Mouse (Mus musculus): ENCODE measurements at regions not wholly inside any gene's neighbourhood (a gene's known extent, or its start where the extent isn't known, plus 50 kb on each side); places are given as distances from the start of the nearest gene placed in this dataset.

- no peaks in the 10 kb centered on the region for H3K36me3 ChIP-seq
- no peak for ATAC-seq (ENCODE audit: insufficient number of reproducible peaks, low FRiP score)
- H3K4me2 ChIP-seq = no peak overlapping the region
- no peak overlapping the region for H3K27ac ChIP-seq (ENCODE audit: poor library complexity, severe bottlenecking)
- H3K9ac ChIP-seq = no peak overlapping the region
- no peak overlapping the region for H3K4me3 ChIP-seq
- H3K27me3 ChIP-seq (replicated peaks) = peaks cover 16% of the 10 kb centered on the region; the same call in 1 of the 2 replicates
- no peaks in the 10 kb centered on the region for H3K4me1 ChIP-seq (replicated peaks)
- H3K9me3 ChIP-seq (replicated peaks) = no peaks in the 10 kb centered on the region; the same call in 1 of the 2 replicates
- WGBS = 80% methylated on average over 4 of the region's 4 CpGs
These were observed 56.2 kb upstream of the Ky start for GRCm38 (mm10) chr9:102449366-102449765.

GRCm38 (mm10) chr9:102446066-102446465, 59.5 kb upstream of the Ky start:
- no peak for ATAC-seq (ENCODE audit: insufficient number of reproducible peaks, low FRiP score)
- Histone ChIP-seq H3K4me2 (no peak overlapping the region), H3K36me3 (no peaks in the 10 kb centered on the region), H3K4me3 (no peak overlapping the region), H3K27me3 (replicated peaks) (no peaks in the 10 kb centered on the region), H3K9ac (no peak overlapping the region), H3K4me1 (replicated peaks) (no peaks in the 10 kb centered on the region), H3K27ac (ENCODE audit: poor library complexity, severe bottlenecking) (no peak overlapping the region), H3K9me3 (replicated peaks) (no peaks in the 10 kb centered on the region; the same call in 1 of the 2 replicates)
- WGBS = 53% methylated on average over 2 of the region's 2 CpGs

- no peak overlapping the region for H3K27ac ChIP-seq (ENCODE audit: poor library complexity, severe bottlenecking)
- H3K9me3 ChIP-seq (replicated peaks) = no peaks in the 10 kb centered on the region; the same call in 1 of the 2 replicates
- no peak for ATAC-seq (ENCODE audit: insufficient number of reproducible peaks, low FRiP score)
- no peak overlapping the region for H3K4me2 ChIP-seq
- no peaks in the 10 kb centered on the region for H3K27me3 ChIP-seq (replicated peaks)
- no peak overlapping the region for H3K4me3 ChIP-seq
- no peak overlapping the region for H3K9ac ChIP-seq
- WGBS = 77% methylated on average over 11 of the region's 11 CpGs
- H3K4me1 ChIP-seq (replicated peaks) = no peaks in the 10 kb centered on the region
- no peaks in the 10 kb centered on the region for H3K36me3 ChIP-seq
These were observed 63.2 kb upstream of the Ky start for GRCm38 (mm10) chr9:102442198-102442842.

GRCm38 (mm10) chr9:102437641-102438040, 67.9 kb upstream of the Ky start:
- Histone ChIP-seq H3K36me3 (no peaks in the 10 kb centered on the region), H3K9me3 (replicated peaks) (no peaks in the 10 kb centered on the region), H3K4me2 (no peak overlapping the region), H3K4me1 (replicated peaks) (no peaks in the 10 kb centered on the region), H3K27me3 (replicated peaks) (no peaks in the 10 kb centered on the region), H3K9ac (no peak overlapping the region), H3K4me3 (no peak overlapping the region), H3K27ac (ENCODE audit: poor library complexity, severe bottlenecking) (no peak overlapping the region)
- 74% methylated on average over 3 of the region's 3 CpGs for WGBS
- ATAC-seq (ENCODE audit: insufficient number of reproducible peaks, low FRiP score) = no peak

- H3K27ac ChIP-seq (ENCODE audit: poor library complexity, severe bottlenecking) = no peak overlapping the region
- H3K4me3 ChIP-seq = no peak overlapping the region
- H3K9ac ChIP-seq = no peak overlapping the region
- no peaks in the 10 kb centered on the region for H3K9me3 ChIP-seq (replicated peaks)
- 79% methylated on average over 5 of the region's 5 CpGs for whole genome bisulfite sequencing
- no peak overlapping the region for H3K4me2 ChIP-seq
- no peak for ATAC-seq (ENCODE audit: insufficient number of reproducible peaks, low FRiP score)
- H3K4me1 ChIP-seq (replicated peaks) = no peaks in the 10 kb centered on the region
- H3K36me3 ChIP-seq = no peaks in the 10 kb centered on the region
- H3K27me3 ChIP-seq (replicated peaks) = no peaks in the 10 kb centered on the region
These were observed 69.2 kb upstream of the Ky start for GRCm38 (mm10) chr9:102436378-102436777.

GRCm38 (mm10) chr9:102428031-102428430, 73.5 kb upstream of the Ephb1 start:
- Histone ChIP-seq H3K36me3 (no peaks in the 10 kb centered on the region), H3K9me3 (replicated peaks) (no peaks in the 10 kb centered on the region), H3K27me3 (replicated peaks) (0 out of 2 replicates have a peak, but pooled peaks cover 7% of the 10 kb centered on the region), H3K4me1 (replicated peaks) (peaks cover 4% of the 10 kb centered on the region; the same call in 1 of the 2 replicates), H3K27ac (ENCODE audit: poor library complexity, severe bottlenecking) (no peak overlapping the region), H3K9ac (no peak overlapping the region), H3K4me3 (no peak overlapping the region), H3K4me2 (no peak overlapping the region)
- 79% methylated on average over 5 of the region's 5 CpGs for WGBS
- no peak for ATAC-seq (ENCODE audit: insufficient number of reproducible peaks, low FRiP score)

- WGBS = 58% methylated on average over 11 of the region's 11 CpGs
- H3K4me3 ChIP-seq = no peak overlapping the region
These were observed 70.3 kb upstream of the Ephb1 start for GRCm38 (mm10) chr9:102424672-102425345.

GRCm38 (mm10) chr9:102423919-102424671, 69.6 kb upstream of the Ephb1 start:
- Histone ChIP-seq H3K4me1 (replicated peaks) (peaks cover 4% of the 10 kb centered on the region; the same call in 1 of the 2 replicates), H3K9me3 (replicated peaks) (no peaks in the 10 kb centered on the region), H3K4me2 (peak overlapping the region; percentile 51), H3K9ac (0 out of 2 replicates have a peak overlapping the region, but pooled peaks have one; percentile 5), H3K27me3 (replicated peaks) (peaks cover 6% of the 10 kb centered on the region; the same call in 1 of the 2 replicates), H3K36me3 (no peaks in the 10 kb centered on the region), H3K27ac (ENCODE audit: poor library complexity, severe bottlenecking) (no peak overlapping the region), H3K4me3 (peak overlapping the region; percentile 10; the same call in 1 of the 2 replicates)
- no peak for ATAC-seq (ENCODE audit: insufficient number of reproducible peaks, low FRiP score)
- 17% methylated on average over 20 of the region's 20 CpGs for WGBS

More at GRCm38 (mm10) chr9:102424672-102425345, 70.3 kb upstream of the Ephb1 start:
- Histone ChIP-seq H3K27me3 (replicated peaks) (peaks cover 3% of the 10 kb centered on the region; the same call in 1 of the 2 replicates), H3K4me1 (replicated peaks) (peaks cover 4% of the 10 kb centered on the region; the same call in 1 of the 2 replicates), H3K9me3 (replicated peaks) (no peaks in the 10 kb centered on the region), H3K27ac (ENCODE audit: poor library complexity, severe bottlenecking) (no peak overlapping the region), H3K9ac (0 out of 2 replicates have a peak overlapping the region, but pooled peaks have one; percentile 5), H3K4me2 (peak overlapping the region; percentile 51), H3K36me3 (no peaks in the 10 kb centered on the region)
- no peak for ATAC-seq (ENCODE audit: insufficient number of reproducible peaks, low FRiP score)

- 32% methylated on average over 9 of the region's 9 CpGs for WGBS
- Histone ChIP-seq H3K4me2 (peak overlapping the region; percentile 51), H3K9ac (0 out of 2 replicates have a peak overlapping the region, but pooled peaks have one; percentile 5), H3K4me1 (replicated peaks) (peaks cover 4% of the 10 kb centered on the region; the same call in 1 of the 2 replicates), H3K36me3 (no peaks in the 10 kb centered on the region), H3K9me3 (replicated peaks) (no peaks in the 10 kb centered on the region), H3K27me3 (replicated peaks) (peaks cover 6% of the 10 kb centered on the region; the same call in 1 of the 2 replicates), H3K4me3 (peak overlapping the region; percentile 10; the same call in 1 of the 2 replicates), H3K27ac (ENCODE audit: poor library complexity, severe bottlenecking) (no peak overlapping the region)
- ATAC-seq (ENCODE audit: insufficient number of reproducible peaks, low FRiP score) = no peak
These were observed 69.0 kb upstream of the Ephb1 start for GRCm38 (mm10) chr9:102423465-102423918.

- H3K9ac ChIP-seq = no peak overlapping the region
- no peak overlapping the region for H3K4me2 ChIP-seq
- H3K27me3 ChIP-seq (replicated peaks) = peaks cover 4% of the 10 kb centered on the region; the same call in 1 of the 2 replicates
- no peak overlapping the region for H3K27ac ChIP-seq (ENCODE audit: poor library complexity, severe bottlenecking)
- no peaks in the 10 kb centered on the region; the same call in 1 of the 2 replicates for H3K9me3 ChIP-seq (replicated peaks)
- H3K4me1 ChIP-seq (replicated peaks) = peaks cover 4% of the 10 kb centered on the region; the same call in 1 of the 2 replicates
- H3K4me3 ChIP-seq = no peak overlapping the region
- 85% methylated on average over 3 of the region's 3 CpGs for WGBS
- no peak for ATAC-seq (ENCODE audit: insufficient number of reproducible peaks, low FRiP score)
- no peaks in the 10 kb centered on the region for H3K36me3 ChIP-seq
These were observed 67.3 kb upstream of the Ephb1 start for GRCm38 (mm10) chr9:102421826-102422225.

Measured in heart, embryonic 12.5 days (tissue).